Mouse (Mus musculus): Measurements from ENCODE around the gene Tmem259. TPM values are rescaled to one million over a fixed set of nuclear protein-coding genes. Genes with fewer than 3 reads are reported as not detected.

Gene Tmem259
- total RNA-seq, 1 experiment from 2014 or later, result 49.0 TPM

GRCm38 (mm10) chr10:79991548-79991947 lies 7.4 kb upstream of the Tmem259 start:
- ATAC-seq (replicated peaks; ENCODE audit: insufficient number of reproducible peaks, low FRiP score, low TSS enrichment, poor library complexity, severe bottlenecking), result no peak

GRCm38 (mm10) chr10:79991099-79991498 lies 7.0 kb upstream of the Tmem259 start:
- ATAC-seq (replicated peaks; ENCODE audit: insufficient number of reproducible peaks, low FRiP score, low TSS enrichment, poor library complexity, severe bottlenecking), result no peak

DNA sequence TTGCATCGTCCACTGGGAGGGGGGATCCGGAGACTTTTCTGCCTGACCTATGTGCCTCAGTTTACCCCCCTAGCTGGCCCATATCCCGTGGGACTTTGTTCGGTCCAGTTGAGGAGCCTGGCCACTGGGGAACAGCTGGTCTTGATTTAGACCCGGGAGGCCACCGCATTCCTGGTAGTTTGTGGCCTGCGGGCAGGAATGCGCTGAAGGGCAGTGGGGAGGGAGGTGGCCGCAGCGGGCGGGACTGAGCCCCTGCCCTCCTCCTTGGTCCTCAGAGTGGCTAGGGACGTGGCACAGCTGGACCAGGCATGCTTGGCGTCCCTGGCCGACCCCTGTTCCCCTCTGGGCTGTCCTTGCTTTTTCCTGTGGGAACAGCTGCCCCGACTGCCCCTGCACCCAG lies 5.7 kb upstream of the Tmem259 start:
- ATAC-seq (replicated peaks; ENCODE audit: insufficient number of reproducible peaks, low FRiP score, low TSS enrichment, poor library complexity, severe bottlenecking), result no peak

DNA sequence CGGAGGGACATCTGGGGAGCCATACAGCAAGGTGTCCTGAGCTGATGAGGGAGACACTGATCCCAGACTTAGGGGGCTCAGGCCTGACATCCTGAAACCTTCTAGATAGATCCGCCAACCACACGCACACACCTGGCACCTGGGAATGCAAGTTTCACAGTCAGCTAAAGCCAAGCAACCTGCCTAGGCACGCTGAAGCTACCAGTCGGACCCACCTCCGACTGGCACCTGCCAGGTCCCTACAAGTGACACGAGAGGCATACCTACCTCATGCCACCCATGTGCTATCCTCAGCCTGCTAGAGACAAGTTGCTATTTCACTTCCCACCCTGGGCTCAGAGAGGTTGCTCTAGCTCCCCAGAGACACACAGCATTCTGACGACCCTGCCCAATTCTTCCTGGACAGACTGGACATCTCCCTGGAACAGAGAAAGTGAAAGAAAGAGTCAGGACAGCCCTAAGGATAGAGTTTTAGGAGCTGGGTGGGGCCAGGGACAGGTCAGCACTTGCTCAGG lies 5.2 kb upstream of the Tmem259 start:
- ATAC-seq (replicated peaks; ENCODE audit: insufficient number of reproducible peaks, low FRiP score, low TSS enrichment, poor library complexity, severe bottlenecking), result no peak

DNA sequence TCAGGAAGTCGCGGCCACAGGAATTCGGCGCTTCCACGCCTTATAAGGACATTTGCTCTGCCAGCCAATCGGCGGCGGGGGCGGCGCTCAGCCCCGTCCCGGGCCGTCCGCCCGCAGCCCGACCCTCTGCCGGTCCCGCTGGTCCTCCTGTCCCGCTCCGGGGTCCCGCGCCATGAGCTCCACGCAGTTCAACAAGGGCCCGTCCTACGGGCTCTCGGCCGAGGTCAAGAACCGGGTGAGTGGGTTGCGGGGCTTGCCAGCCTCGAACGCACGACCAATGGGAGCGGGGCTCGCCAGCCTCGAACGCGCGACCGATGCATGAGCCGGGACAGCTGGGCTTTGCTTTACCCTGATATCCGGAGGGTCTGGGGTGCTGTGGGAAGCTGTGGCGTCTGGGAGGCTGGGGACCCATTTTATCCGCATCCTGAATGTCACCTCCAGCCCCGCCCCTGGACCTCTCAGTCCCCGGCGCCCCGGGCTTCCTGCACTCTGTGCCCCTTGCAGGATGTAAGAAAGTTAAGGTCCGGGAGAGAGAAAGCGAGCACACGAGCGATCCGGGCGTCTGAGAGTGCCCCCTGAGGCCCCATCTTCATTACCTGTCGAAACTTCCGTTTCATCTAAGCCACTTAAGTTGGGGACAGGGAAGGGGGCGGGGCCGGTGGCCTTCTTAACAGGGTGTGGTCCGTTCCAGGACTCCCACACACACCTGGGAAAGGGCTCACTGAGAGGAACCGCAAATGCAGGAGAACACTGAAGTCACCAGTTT lies 4.6 kb upstream of the Tmem259 start, which contains the start of gene Cnn2:
Gene Cnn2 (plus strand): TSS at position 79 of the 766 bp plus-strand sequence.
- no peak for ATAC-seq (replicated peaks; ENCODE audit: insufficient number of reproducible peaks, low FRiP score, low TSS enrichment, poor library complexity, severe bottlenecking)

GRCm38 (mm10) chr10:79987771-79988505 lies 3.8 kb upstream of the Tmem259 start:
- no peak for ATAC-seq (replicated peaks; ENCODE audit: insufficient number of reproducible peaks, low FRiP score, low TSS enrichment, poor library complexity, severe bottlenecking)

GRCm38 (mm10) chr10:79986963-79987362 lies 2.8 kb upstream of the Tmem259 start:
- peak; percentile 32 for ATAC-seq (replicated peaks; ENCODE audit: insufficient number of reproducible peaks, low FRiP score, low TSS enrichment, poor library complexity, severe bottlenecking)

GRCm38 (mm10) chr10:79986232-79986878 lies 2.2 kb upstream of the Tmem259 start:
- no peak for ATAC-seq (replicated peaks; ENCODE audit: insufficient number of reproducible peaks, low FRiP score, low TSS enrichment, poor library complexity, severe bottlenecking)

DNA sequence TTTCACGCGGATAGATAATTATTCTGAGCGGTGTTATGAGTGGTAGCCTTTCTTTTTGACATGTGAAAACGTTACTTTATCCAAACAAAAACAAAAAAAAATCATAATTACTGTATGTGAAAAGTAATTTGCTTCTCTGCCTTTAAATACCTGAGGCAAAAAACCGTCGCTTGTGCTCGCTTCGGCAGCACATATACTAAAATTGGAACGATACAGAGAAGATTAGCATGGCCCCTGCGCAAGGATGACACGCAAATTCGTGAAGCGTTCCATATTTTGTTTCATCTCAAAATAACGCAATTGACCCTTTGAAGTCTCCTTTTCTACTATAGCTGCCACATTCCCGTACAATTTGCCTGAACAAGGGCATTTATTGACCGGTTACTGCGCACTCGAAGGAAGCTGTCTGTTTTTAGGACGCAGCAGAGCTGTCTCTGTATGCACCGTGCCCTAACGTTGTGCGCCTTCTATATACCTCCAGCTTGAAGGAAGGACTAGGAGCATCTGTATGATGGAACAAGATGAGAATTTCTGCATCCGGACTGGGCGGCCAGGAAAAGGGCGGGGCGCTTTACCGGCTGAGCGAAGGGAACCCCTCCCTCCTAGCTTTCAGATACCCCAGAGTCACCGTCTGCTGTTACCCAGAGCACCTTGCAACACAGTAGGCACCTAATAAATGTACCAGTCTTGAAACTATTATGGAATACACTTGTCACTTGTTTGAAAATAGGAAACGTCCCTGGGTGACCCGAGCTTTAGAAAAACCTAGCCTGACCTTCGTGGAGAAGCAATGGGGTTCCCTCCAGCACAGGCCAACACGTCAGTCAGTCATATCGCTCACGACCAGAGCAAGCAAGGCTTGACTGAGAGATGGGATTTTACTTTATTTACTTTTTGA lies 1.5 kb upstream of the Tmem259 start:
- ATAC-seq (replicated peaks; ENCODE audit: insufficient number of reproducible peaks, low FRiP score, low TSS enrichment, poor library complexity, severe bottlenecking), result peak; percentile 2; the same call in 1 of the 2 replicates

GRCm38 (mm10) chr10:79984871-79985270 lies 741 bp upstream of the Tmem259 start:
- peak; percentile 61 for ATAC-seq (replicated peaks; ENCODE audit: insufficient number of reproducible peaks, low FRiP score, low TSS enrichment, poor library complexity, severe bottlenecking)

GRCm38 (mm10) chr10:79983670-79984069 lies 460 bp downstream of the Tmem259 start:
- 0 out of 2 replicates have a peak, but pooled peaks have one; percentile 4 for ATAC-seq (replicated peaks; ENCODE audit: insufficient number of reproducible peaks, low FRiP score, low TSS enrichment, poor library complexity, severe bottlenecking)

DNA sequence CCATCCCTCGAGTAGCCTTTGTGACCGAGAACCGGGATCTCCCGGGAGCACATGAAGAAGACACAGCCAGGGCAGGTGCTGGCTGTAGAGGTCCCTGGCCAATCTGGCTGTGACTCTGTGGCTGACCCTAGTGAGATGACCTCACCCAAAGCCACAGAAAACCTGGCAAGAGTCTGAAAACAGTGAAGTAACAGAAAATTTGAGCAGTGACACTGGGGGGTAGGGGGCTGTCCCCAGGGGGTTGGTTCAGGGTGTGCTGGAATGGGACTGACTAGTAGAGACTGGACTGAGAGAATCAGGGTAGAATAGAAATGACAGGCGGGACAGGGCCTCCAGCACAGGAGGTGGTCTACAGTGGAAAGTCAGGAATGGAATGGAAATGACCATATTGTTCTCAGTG lies 925 bp downstream of the Tmem259 start:
- no peak for ATAC-seq (replicated peaks; ENCODE audit: insufficient number of reproducible peaks, low FRiP score, low TSS enrichment, poor library complexity, severe bottlenecking)

DNA sequence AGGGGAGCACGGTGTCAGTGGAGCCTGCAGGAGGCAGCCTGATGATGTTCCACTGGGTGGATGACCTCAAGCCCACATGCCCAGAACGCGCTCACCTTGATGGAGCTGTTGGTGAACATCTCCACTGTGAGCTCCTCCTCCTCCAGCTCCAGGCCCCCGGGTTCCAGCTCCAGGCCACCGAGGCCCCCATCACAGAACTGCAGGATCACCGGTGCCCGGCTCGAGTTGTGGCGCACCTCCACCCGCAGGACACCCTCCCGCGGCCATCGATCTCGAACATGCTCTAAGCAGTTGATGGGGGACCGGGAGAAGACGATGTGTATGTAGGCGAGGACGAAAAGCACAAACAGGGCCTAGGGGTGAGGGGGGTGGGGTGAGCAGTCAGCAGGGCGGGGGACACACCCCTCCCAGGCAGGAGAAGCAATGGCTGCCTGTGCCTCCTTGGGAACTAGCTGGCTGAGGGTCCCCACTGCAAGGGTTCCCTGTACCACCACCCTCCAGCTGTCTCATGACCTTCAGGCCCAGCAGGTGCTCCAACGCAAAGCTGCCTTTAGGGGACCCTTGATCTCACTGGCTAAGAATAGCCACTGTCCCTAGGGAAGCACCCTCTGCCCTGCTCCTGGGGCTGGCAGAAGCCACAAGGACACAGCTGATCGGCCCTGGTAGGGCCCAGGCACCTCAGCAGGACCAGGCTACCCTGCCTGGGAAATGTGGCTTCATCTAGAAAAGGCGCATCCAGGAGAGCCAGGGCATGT lies 4.6 kb downstream of the Tmem259 start:
- ATAC-seq (replicated peaks; ENCODE audit: insufficient number of reproducible peaks, low FRiP score, low TSS enrichment, poor library complexity, severe bottlenecking), result no peak

DNA sequence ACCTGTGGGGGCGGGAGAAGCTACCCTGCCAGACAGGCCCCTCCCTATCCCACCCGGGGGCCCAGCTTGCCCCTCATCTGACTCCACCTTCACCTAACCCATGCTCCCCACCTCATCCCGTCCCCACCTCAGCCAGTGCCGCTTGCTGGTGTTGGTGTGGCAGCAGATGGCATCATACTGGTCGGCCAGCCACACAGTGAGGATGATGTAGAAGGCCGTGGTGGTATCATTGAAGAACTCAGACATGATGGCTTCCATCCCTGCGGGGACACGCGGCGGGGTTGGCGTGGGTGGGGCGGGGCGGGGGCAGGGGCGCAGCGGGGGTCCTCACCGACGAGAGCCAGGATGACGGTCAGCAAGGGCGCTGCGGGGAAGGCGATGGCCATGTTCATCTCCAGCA lies 6.1 kb downstream of the Tmem259 start:
- ATAC-seq (replicated peaks; ENCODE audit: insufficient number of reproducible peaks, low FRiP score, low TSS enrichment, poor library complexity, severe bottlenecking), result no peak

GRCm38 (mm10) chr10:79977324-79977723 lies 6.8 kb downstream of the Tmem259 start:
- no peak for ATAC-seq (replicated peaks; ENCODE audit: insufficient number of reproducible peaks, low FRiP score, low TSS enrichment, poor library complexity, severe bottlenecking)

- no peak for ATAC-seq (replicated peaks; ENCODE audit: insufficient number of reproducible peaks, low FRiP score, low TSS enrichment, poor library complexity, severe bottlenecking)
Observed at GRCm38 (mm10) chr10:79976722-79977107, 7.4 kb downstream of the Tmem259 start.

DNA sequence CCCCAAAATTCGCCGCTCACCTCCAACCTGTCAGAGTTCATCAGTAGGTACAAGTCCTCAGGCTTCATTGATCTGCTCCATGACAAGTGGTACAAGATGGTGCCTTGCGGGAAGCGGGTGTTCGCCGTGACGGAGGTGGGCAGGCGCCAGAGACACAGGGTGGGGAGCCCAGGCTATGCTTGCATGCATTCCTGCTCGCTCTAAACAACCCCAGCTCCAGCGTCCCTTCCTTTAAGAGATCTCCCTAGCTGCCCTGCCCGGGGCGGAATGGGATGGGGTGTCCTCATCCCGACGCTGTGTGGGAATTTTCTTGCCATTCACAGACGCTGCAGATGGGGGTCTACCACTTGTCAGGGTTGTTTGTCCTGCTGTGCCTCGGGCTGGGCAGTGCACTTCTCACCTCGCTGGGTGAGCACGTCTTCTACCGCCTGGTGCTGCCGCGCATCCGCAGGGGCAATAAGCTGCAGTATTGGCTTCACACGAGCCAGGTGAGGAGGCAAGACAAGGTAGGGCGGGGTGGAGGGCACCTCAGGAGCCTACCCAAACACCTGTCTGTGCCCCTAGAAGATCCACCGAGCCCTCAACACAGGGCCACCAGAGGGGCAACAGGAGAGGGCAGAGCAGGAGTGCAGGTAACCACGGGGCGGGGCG lies 7.9 kb downstream of the Tmem259 start:
- ATAC-seq (replicated peaks; ENCODE audit: insufficient number of reproducible peaks, low FRiP score, low TSS enrichment, poor library complexity, severe bottlenecking), result no peak
